Mouse (Mus musculus): Measurements from ENCODE around the gene Sppl3. TPM values are rescaled to one million over a fixed set of nuclear protein-coding genes. Genes with fewer than 3 reads are reported as not detected.

Gene Sppl3
- polyA plus RNA-seq, 1 experiment from 2014 or later: 25.7 TPM

- Histone ChIP-seq H3K4me3 (ENCODE audit: low read depth, low read length) (no peak overlapping the region), H3K27me3 (replicated peaks; ENCODE audit: control insufficient read depth, insufficient read depth, low read length) (peaks cover 8% of the 10 kb centered on the region; the same call in 1 of the 2 replicates), H3K4me2 (ENCODE audit: low read depth, low read length) (no peak overlapping the region), H3K4me1 (ENCODE audit: control insufficient read depth, insufficient read depth, low read length) (no peaks in the 10 kb centered on the region), H3K9ac (ENCODE audit: low read depth, low read length) (no peak overlapping the region), H3K36me3 (ENCODE audit: control insufficient read depth, insufficient read depth, low read length) (no peaks in the 10 kb centered on the region), H3K9me3 (ENCODE audit: control insufficient read depth, low read length) (no peaks in the 10 kb centered on the region), H3K27ac (replicated peaks; ENCODE audit: low read depth, low read length) (no peak overlapping the region)
- ATAC-seq (ENCODE audit: low read depth): no peak
- 59% methylated on average over 12 of the region's 13 CpGs for WGBS
- no peak for DNase-seq (ENCODE audit: low spot score)
Observed at GRCm38 (mm10) chr5:114969609-114970215, 41.2 kb upstream of the Sppl3 start.

- Histone ChIP-seq H3K9ac (ENCODE audit: low read depth, low read length) (no peak within 1 kb of the TSS), H3K4me3 (ENCODE audit: low read depth, low read length) (no peak within 1 kb of the TSS), H3K4me2 (ENCODE audit: low read depth, low read length) (no peak within 1 kb of the TSS), H3K4me1 (ENCODE audit: control insufficient read depth, insufficient read depth, low read length) (no peaks in the 10 kb centered on the region), H3K27ac (replicated peaks; ENCODE audit: low read depth, low read length) (no peak within 1 kb of the TSS), H3K36me3 (ENCODE audit: control insufficient read depth, insufficient read depth, low read length) (no peaks in the 10 kb centered on the region), H3K27me3 (replicated peaks; ENCODE audit: control insufficient read depth, insufficient read depth, low read length) (peaks cover 8% of the 10 kb centered on the region; the same call in 1 of the 2 replicates), H3K9me3 (ENCODE audit: control insufficient read depth, low read length) (no peaks in the 10 kb centered on the region)
- 80% methylated on average over 14 of the region's 17 CpGs for WGBS
- DNase-seq (ENCODE audit: low spot score) (no peak), ATAC-seq (ENCODE audit: low read depth) (no peak)
Observed at GRCm38 (mm10) chr5:114970824-114971227, 40.1 kb upstream of the Sppl3 start, which contains the start of gene Hnf1a. TSS of gene Hnf1a (minus strand) at chr5:114971094.

- no peaks in the 10 kb centered on the region for H3K9me3 ChIP-seq (ENCODE audit: control insufficient read depth, low read length)
- no peak overlapping the region for H3K27ac ChIP-seq (replicated peaks; ENCODE audit: low read depth, low read length)
- no peaks in the 10 kb centered on the region for H3K4me1 ChIP-seq (ENCODE audit: control insufficient read depth, insufficient read depth, low read length)
- WGBS: 79% methylated on average over 9 of the region's 9 CpGs
- no peaks in the 10 kb centered on the region for H3K36me3 ChIP-seq (ENCODE audit: control insufficient read depth, insufficient read depth, low read length)
- ATAC-seq (ENCODE audit: low read depth) (no peak), DNase-seq (ENCODE audit: low spot score) (no peak)
- H3K4me2 ChIP-seq (ENCODE audit: low read depth, low read length): no peak overlapping the region
- peaks cover 8% of the 10 kb centered on the region; the same call in 1 of the 2 replicates for H3K27me3 ChIP-seq (replicated peaks; ENCODE audit: control insufficient read depth, insufficient read depth, low read length)
- H3K4me3 ChIP-seq (ENCODE audit: low read depth, low read length): no peak overlapping the region
- no peak overlapping the region for H3K9ac ChIP-seq (ENCODE audit: low read depth, low read length)
Observed at GRCm38 (mm10) chr5:114972201-114972600, 38.7 kb upstream of the Sppl3 start.

- 78% methylated on average over 8 of the region's 8 CpGs for WGBS
- no peak overlapping the region for H3K27ac ChIP-seq (replicated peaks; ENCODE audit: low read depth, low read length)
- ATAC-seq (ENCODE audit: low read depth) (no peak), DNase-seq (ENCODE audit: low spot score) (no peak)
- no peak overlapping the region for H3K9ac ChIP-seq (ENCODE audit: low read depth, low read length)
- no peaks in the 10 kb centered on the region for H3K9me3 ChIP-seq (ENCODE audit: control insufficient read depth, low read length)
- H3K4me1 ChIP-seq (ENCODE audit: control insufficient read depth, insufficient read depth, low read length): no peaks in the 10 kb centered on the region
- peaks cover 6% of the 10 kb centered on the region; the same call in 1 of the 2 replicates for H3K27me3 ChIP-seq (replicated peaks; ENCODE audit: control insufficient read depth, insufficient read depth, low read length)
- H3K4me2 ChIP-seq (ENCODE audit: low read depth, low read length): no peak overlapping the region
- no peak overlapping the region for H3K4me3 ChIP-seq (ENCODE audit: low read depth, low read length)
- no peaks in the 10 kb centered on the region for H3K36me3 ChIP-seq (ENCODE audit: control insufficient read depth, insufficient read depth, low read length)
Observed at GRCm38 (mm10) chr5:114973131-114973530, 37.8 kb upstream of the Sppl3 start.

- DNase-seq (ENCODE audit: low spot score): no peak
- Histone ChIP-seq H3K27me3 (replicated peaks; ENCODE audit: control insufficient read depth, insufficient read depth, low read length) (no peaks in the 10 kb centered on the region), H3K27ac (replicated peaks; ENCODE audit: low read depth, low read length) (no peak overlapping the region), H3K36me3 (ENCODE audit: control insufficient read depth, insufficient read depth, low read length) (no peaks in the 10 kb centered on the region), H3K9me3 (ENCODE audit: control insufficient read depth, low read length) (no peaks in the 10 kb centered on the region), H3K9ac (ENCODE audit: low read depth, low read length) (no peak overlapping the region), H3K4me3 (ENCODE audit: low read depth, low read length) (no peak overlapping the region), H3K4me1 (ENCODE audit: control insufficient read depth, insufficient read depth, low read length) (peaks cover 5% of the 10 kb centered on the region; the same call in 1 of the 2 replicates), H3K4me2 (ENCODE audit: low read depth, low read length) (no peak overlapping the region)
- no peak for ATAC-seq (ENCODE audit: low read depth)
Observed at GRCm38 (mm10) chr5:114976935-114977334, 34.0 kb upstream of the Sppl3 start.

GRCm38 (mm10) chr5:114978473-114978872, 32.5 kb upstream of the Sppl3 start:
- WGBS: 57% methylated on average over 11 of the region's 11 CpGs
- no peaks in the 10 kb centered on the region for H3K36me3 ChIP-seq (ENCODE audit: control insufficient read depth, insufficient read depth, low read length)
- no peak overlapping the region for H3K4me2 ChIP-seq (ENCODE audit: low read depth, low read length)
- H3K9ac ChIP-seq (ENCODE audit: low read depth, low read length): no peak overlapping the region
- no peak for ATAC-seq (ENCODE audit: low read depth)
- no peak overlapping the region for H3K4me3 ChIP-seq (ENCODE audit: low read depth, low read length)
- H3K27me3 ChIP-seq (replicated peaks; ENCODE audit: control insufficient read depth, insufficient read depth, low read length): no peaks in the 10 kb centered on the region
- no peak for DNase-seq (ENCODE audit: low spot score)
- H3K9me3 ChIP-seq (ENCODE audit: control insufficient read depth, low read length): no peaks in the 10 kb centered on the region
- H3K4me1 ChIP-seq (ENCODE audit: control insufficient read depth, insufficient read depth, low read length): peaks cover 5% of the 10 kb centered on the region; the same call in 1 of the 2 replicates
- no peak overlapping the region for H3K27ac ChIP-seq (replicated peaks; ENCODE audit: low read depth, low read length)

GRCm38 (mm10) chr5:114978888-114979249, 32.1 kb upstream of the Sppl3 start:
- 4% methylated on average over 6 of the region's 6 CpGs for WGBS
- ATAC-seq (ENCODE audit: low read depth): peak; percentile 33; the same call in 1 of the 2 replicates
- no peaks in the 10 kb centered on the region for H3K36me3 ChIP-seq (ENCODE audit: control insufficient read depth, insufficient read depth, low read length)
- DNase-seq (ENCODE audit: low spot score): peak; percentile 47
- no peaks in the 10 kb centered on the region for H3K9me3 ChIP-seq (ENCODE audit: control insufficient read depth, low read length)
- peak overlapping the region; percentile 60; the same call in 1 of the 2 replicates for H3K9ac ChIP-seq (ENCODE audit: low read depth, low read length)
- H3K27ac ChIP-seq (replicated peaks; ENCODE audit: low read depth, low read length): no peak overlapping the region
- peak overlapping the region; percentile 94 for H3K4me2 ChIP-seq (ENCODE audit: low read depth, low read length)
- no peaks in the 10 kb centered on the region for H3K27me3 ChIP-seq (replicated peaks; ENCODE audit: control insufficient read depth, insufficient read depth, low read length)
- H3K4me3 ChIP-seq (ENCODE audit: low read depth, low read length): peak overlapping the region; percentile 44
- H3K4me1 ChIP-seq (ENCODE audit: control insufficient read depth, insufficient read depth, low read length): peaks cover 5% of the 10 kb centered on the region; the same call in 1 of the 2 replicates

GRCm38 (mm10) chr5:114979250-114980121, 31.5 kb upstream of the Sppl3 start:
- H3K27ac ChIP-seq (replicated peaks; ENCODE audit: low read depth, low read length): peak overlapping the region; percentile 44; the same call in 1 of the 2 replicates
- ATAC-seq (ENCODE audit: low read depth): peak; percentile 80
- WGBS: 7% methylated on average over 32 of the region's 32 CpGs

More at GRCm38 (mm10) chr5:114979250-114980121, 31.5 kb upstream of the Sppl3 start:
- Histone ChIP-seq H3K36me3 (ENCODE audit: control insufficient read depth, insufficient read depth, low read length) (no peaks in the 10 kb centered on the region), H3K27me3 (replicated peaks; ENCODE audit: control insufficient read depth, insufficient read depth, low read length) (no peaks in the 10 kb centered on the region), H3K4me2 (ENCODE audit: low read depth, low read length) (peak overlapping the region; percentile 94), H3K4me1 (ENCODE audit: control insufficient read depth, insufficient read depth, low read length) (peaks cover 5% of the 10 kb centered on the region; the same call in 1 of the 2 replicates), H3K4me3 (ENCODE audit: low read depth, low read length) (peak overlapping the region; percentile 44), H3K9ac (ENCODE audit: low read depth, low read length) (peak overlapping the region; percentile 60), H3K9me3 (ENCODE audit: control insufficient read depth, low read length) (no peaks in the 10 kb centered on the region)
- DNase-seq (ENCODE audit: low spot score): peak; percentile 75

All from embryonic facial prominence, embryonic 14.5 days (tissue).